Mouse (Mus musculus) megakaryocyte, embryonic 14.5 days (primary cell): ENCODE measurements around the gene Ino80b. TPM values are rescaled to one million over a fixed set of nuclear protein-coding genes. Genes with fewer than 3 reads are reported as not detected.
A peak's percentile ranks its signal among the peaks of the same experiment; 100 is the strongest.

ENCODE experiments used
- H3K27me3 ChIP-seq: replicated peaks from 2 replicates; pipeline ENCODE3; 2012; ENCODE audit warnings: inconsistent platforms
- H3K36me3 ChIP-seq: replicated peaks from 2 replicates; pipeline ENCODE3; 2012; ENCODE audit warnings: low read length, inconsistent platforms, mixed read lengths
- H3K4me1 ChIP-seq: 2 replicates; pipeline ENCODE4 v1.6.1; 2012; ENCODE audit warnings: inconsistent platforms
- H3K4me3 ChIP-seq: replicated peaks from 2 replicates; pipeline ENCODE3; 2012; ENCODE audit warnings: moderate library complexity, mild to moderate bottlenecking, inconsistent platforms
- H3K9me3 ChIP-seq: 2 replicates; pipeline ENCODE4 v1.6.1; 2012; ENCODE audit warnings: inconsistent platforms
- FLI1 ChIP-seq: IDR thresholded peaks from 2 replicates; pipeline ENCODE4 v1.6.1; 2012; ENCODE audit warnings: low read length, inconsistent platforms, mixed read lengths
- GATA1 ChIP-seq: IDR thresholded peaks from 3 replicates; pipeline ENCODE4 v1.6.1; 2012; ENCODE audit warnings: mixed read lengths, low read length, inconsistent platforms, borderline replicate concordance
- polyA plus RNA-seq: library from polyadenylated mRNA; stranded (reverse); fragments of >175 nt; gene quantifications from 2 replicates; pipeline ENCODE4 v1.2.3, GENCODE M21; 2012; ENCODE audit warnings: low replicate concordance; ENCODE audit not compliant: insufficient read depth

Gene Ino80b
- polyA plus RNA-seq, 1 experiment = 201 TPM

DNA sequence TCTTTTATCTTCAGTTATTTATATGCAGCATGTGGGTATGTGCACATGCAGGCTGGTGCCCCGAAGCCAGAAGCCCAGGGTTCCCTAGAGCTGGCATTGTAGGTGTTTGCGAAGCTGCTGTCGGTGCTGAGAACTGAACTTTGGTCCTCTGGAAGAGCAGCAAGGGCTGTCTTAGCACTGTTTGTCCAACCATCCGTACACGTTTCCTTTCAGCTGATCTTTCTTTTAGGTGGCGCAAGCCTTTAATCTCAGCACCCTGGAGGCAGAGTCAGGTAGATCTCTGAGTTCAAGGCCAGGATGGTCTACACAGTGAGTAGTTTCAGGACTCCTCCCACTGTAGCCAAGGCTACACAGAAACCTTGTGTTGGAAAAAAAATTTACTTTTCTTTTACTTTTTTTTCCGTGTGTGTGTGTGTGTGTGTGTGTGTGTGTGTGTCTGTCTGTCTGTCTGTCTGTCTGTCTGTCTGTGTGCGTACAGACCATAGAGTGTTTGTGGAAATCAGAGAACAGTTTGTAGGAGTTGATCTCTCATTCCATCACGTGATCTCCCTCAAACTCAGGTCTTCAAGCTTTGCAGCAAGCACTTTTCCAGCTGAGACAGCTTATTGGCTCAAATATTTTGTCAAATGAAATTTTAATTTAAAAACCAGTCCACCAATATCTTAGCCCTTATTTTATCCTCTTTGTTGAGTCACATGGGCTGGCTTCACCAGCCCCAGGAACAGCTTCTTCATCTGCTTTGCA is 7.1 kb upstream of the Ino80b start:
- no peaks in the 10 kb centered on the region for H3K36me3 ChIP-seq
- no peaks in the 10 kb centered on the region for H3K27me3 ChIP-seq
- no peaks in the 10 kb centered on the region for H3K9me3 ChIP-seq
- TF ChIP-seq GATA1 (no peak), FLI1 (no peak)
- H3K4me1 ChIP-seq = peaks cover 60% of the 10 kb centered on the region
- no peak overlapping the region for H3K4me3 ChIP-seq

DNA sequence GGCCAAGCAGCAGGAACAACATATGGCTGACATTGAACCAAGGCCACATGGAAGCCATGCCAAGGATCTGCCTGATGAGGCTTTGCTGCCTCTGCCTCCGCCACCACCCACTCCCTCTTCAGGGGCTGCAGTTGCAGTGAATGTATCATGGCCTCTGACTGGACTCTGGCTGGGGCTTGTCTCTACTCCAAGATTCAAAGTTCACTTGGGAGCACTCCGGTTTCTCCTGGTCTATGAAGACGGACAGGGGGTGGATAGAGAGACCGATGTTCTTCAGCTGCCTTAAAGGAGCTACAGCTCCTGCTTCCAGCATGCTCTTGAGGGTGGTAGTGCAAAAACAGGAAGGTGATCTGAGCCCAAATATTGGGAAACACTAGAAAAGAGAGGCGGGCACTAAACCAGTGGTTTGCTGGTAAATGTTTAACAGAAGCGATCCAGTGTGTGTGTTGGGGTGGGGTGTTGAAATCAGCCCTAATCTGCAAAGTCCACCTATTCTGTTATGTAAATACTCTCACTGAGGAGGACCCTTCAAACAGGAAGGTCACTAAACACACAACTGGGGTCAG is 6.3 kb upstream of the Ino80b start:
- Histone ChIP-seq H3K9me3 (no peaks in the 10 kb centered on the region), H3K4me3 (peak overlapping the region; percentile 79), H3K27me3 (no peaks in the 10 kb centered on the region), H3K4me1 (peaks cover 52% of the 10 kb centered on the region), H3K36me3 (no peaks in the 10 kb centered on the region)
- no peak for TF ChIP-seq FLI1
- no peak for TF ChIP-seq GATA1

DNA sequence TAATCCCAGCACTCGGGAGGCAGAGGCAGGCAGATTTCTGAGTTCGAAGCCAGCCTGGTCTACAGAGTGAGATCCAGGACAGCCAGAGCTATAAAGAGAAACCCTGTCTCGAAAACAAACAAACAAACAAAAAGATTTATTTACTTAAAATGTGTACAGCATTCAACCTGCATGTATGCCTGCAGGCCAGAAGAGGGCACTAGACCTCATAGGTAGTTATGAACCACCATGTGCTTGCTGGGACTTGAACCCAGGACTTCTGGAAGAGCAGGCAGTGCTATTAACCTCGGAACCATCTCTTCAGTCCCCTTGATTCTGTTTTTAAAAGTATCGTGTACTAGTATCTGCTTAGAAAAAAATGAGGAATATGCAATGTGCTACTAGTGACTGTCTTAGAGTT is 2.2 kb upstream of the Ino80b start:
- TF ChIP-seq GATA1 (no peak), FLI1 (no peak)
- H3K36me3 ChIP-seq = peaks cover 10% of the 10 kb centered on the region

DNA sequence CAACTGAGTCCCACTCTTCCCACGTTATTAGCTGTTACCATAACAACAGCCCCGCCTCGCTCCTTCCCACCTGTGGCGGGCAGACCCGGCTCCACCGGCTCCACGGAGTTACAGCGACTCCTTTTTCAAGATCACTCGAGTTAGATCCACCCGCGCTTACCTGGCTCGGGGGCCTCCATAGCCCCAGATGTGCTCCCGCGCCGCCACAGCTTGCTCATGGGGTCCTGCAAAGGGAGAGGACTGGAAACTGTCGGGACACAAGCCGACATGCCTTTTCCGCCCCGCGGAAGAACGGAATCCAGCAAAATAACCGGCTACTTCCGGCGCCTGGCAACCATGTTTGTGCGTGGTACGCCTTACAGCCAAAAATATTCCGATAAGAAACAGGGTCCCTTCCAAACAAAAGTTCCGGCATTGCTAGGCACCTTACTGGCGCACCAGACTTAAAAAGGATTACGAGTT is 349 bp downstream of the Ino80b start:
- Histone ChIP-seq H3K36me3 (peaks cover 13% of the 10 kb centered on the region), H3K9me3 (no peaks in the 10 kb centered on the region), H3K27me3 (no peaks in the 10 kb centered on the region), H3K4me1 (peaks cover 61% of the 10 kb centered on the region), H3K4me3 (peak overlapping the region; percentile 92)
- no peak for TF ChIP-seq FLI1
- TF ChIP-seq GATA1 = no peak

More for the DNA sequence above, 2.2 kb upstream of the Ino80b start:
- no peaks in the 10 kb centered on the region for H3K9me3 ChIP-seq
- H3K4me1 ChIP-seq = peaks cover 61% of the 10 kb centered on the region
- no peaks in the 10 kb centered on the region for H3K27me3 ChIP-seq
- no peak overlapping the region for H3K4me3 ChIP-seq

DNA sequence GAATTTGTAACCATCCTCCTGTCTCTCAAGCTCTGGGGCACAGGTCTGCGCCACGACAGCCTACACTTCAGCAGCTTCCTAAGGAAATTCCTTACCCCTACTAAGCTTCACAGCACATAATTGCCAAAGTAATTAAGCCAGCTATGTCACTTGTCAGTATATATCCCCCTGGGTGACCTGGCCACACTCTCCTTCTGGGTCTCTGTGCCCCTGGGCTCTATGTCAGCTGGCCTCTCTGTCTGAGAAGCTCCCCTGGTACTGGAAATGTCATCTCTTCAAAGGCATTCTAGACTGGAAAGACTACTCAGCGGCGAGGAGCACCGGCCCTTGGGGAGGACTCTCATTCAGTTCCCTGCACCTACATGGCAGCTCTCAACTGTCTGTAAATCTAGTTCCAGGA is 2.3 kb downstream of the Ino80b start:
- no peaks in the 10 kb centered on the region for H3K9me3 ChIP-seq
- H3K4me3 ChIP-seq = peak overlapping the region; percentile 56
- TF ChIP-seq GATA1 (no peak), FLI1 (no peak)
- no peaks in the 10 kb centered on the region for H3K27me3 ChIP-seq
- H3K36me3 ChIP-seq = peaks cover 32% of the 10 kb centered on the region
- H3K4me1 ChIP-seq = peaks cover 77% of the 10 kb centered on the region

DNA sequence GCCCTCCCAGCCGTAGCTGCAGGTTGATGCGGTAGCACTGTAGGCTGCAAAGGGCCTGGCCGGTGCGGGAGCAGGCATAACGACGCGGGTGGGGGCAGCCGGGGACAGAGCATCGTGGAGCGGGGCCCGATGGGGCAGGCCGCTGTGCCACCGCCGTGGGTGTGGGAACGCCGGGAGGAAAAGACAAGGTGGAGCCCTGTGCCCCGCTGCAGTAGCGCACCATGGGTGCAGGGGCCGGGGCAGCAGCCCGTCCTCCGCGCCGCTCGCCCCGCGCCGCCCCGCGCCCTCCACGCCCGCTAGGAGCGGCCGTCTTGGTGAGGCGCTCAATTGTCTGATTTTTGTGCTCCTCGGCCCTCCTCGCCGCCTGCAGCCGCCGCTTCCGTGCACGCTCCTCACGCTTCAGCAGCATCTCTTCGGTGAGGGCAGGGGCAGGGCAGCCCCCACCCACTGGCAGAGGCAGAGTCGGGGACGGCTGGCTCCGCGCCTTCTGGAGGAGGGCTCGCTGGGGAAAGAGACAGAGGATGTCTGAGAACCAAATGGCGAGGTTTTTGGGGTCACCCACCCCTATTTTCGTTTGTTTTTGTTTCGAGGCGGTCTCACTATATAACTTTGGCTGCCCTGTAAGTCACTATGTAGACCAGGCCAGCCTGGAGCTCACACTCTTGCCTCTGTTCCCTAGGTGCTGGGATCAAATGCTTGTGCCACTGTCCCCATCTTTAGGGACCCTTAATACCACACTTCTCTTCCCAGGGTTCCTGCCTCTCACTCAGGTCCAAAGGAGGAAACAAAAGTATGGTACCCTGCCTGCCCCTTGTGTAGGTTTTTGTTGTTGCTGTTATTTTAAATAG is 3.1 kb downstream of the Ino80b start:
- H3K4me1 ChIP-seq = peaks cover 83% of the 10 kb centered on the region
- H3K4me3 ChIP-seq = peak overlapping the region; percentile 98
- peaks cover 41% of the 10 kb centered on the region for H3K36me3 ChIP-seq
- H3K27me3 ChIP-seq = no peaks in the 10 kb centered on the region
- H3K9me3 ChIP-seq = no peaks in the 10 kb centered on the region
- TF ChIP-seq FLI1 (no peak), GATA1 (no peak)

DNA sequence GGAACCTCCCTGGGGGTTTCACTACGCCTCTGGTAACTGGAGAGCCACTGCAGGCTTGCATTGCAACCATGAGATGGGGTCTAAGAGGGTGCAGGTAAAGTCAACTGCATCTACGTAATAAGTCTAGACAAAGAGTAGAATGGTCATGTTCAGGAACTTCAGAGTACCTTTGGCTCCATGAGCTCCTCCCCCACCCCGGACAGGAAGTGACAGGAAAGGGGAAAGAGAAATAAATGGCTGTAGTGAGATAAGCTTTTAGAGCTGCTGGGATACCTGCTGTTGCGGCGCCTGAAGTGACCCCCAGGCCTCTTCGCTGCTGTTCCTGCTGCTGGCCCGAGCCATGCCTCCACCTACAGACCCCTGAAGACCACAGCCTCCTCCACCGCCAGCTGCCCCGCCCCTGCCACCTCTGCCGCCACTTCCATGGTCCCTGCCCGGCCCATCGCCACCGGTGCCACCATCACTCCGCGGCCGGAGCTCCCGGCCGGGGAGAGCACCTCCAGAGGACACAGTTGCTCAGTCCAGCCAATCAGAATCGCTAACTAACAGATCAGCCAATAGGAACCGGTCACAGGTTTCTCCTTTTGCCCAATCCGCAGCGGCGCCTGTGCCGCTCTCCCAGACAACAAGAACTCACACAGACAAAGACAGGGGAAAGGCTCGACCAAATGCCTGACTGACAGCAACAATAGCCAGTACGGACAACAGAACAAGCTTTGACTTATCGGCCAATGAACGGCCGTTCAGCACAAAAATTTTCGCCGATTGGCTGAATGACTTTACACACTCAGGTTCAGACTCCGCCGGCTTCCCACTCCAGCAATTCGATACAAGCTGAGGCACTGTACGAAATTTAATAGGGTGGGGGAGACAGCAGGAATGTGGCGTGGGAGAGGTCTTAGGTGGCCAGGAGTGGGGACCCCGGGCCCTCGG is 4.0 kb downstream of the Ino80b start, which contains the start of gene Wbp1:
Wbp1 (minus strand) TSS at position 630 of the 933 bp plus-strand sequence.
- Histone ChIP-seq H3K36me3 (peaks cover 47% of the 10 kb centered on the region), H3K4me1 (peaks cover 89% of the 10 kb centered on the region), H3K4me3 (peak within 1 kb of the TSS; percentile 98), H3K27me3 (no peaks in the 10 kb centered on the region), H3K9me3 (no peaks in the 10 kb centered on the region)
- no peak for TF ChIP-seq FLI1
- TF ChIP-seq GATA1 = no peak

DNA sequence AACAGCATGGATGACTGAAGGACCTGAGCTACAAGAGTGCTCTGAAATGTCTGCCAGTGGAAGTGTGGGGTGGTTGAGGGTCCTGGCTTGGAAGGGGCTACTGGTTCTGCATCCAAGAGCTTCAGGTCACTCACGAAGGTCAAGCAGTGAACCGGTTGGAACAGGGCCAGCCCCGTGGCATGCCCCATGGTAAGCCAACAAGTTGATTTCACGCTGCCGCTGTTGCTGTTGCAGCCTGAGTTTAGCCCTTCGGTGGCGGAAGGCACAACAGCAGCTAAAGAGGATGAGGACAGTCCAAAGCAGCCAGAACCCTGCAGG is 5.5 kb downstream of the Ino80b start:
- peaks cover 47% of the 10 kb centered on the region for H3K36me3 ChIP-seq
- TF ChIP-seq FLI1 = no peak
- no peak for TF ChIP-seq GATA1

More for the DNA sequence above, 5.5 kb downstream of the Ino80b start:
- H3K9me3 ChIP-seq = no peaks in the 10 kb centered on the region
- H3K4me3 ChIP-seq = peak overlapping the region; percentile 79
- peaks cover 91% of the 10 kb centered on the region for H3K4me1 ChIP-seq
- H3K27me3 ChIP-seq = no peaks in the 10 kb centered on the region
